Mouse (Mus musculus): ENCODE data around the gene Ttbk2. TPM values are rescaled to one million over a fixed set of nuclear protein-coding genes. Genes with fewer than 3 reads are reported as not detected.

Ttbk2 gene
- total RNA-seq, 1 experiment = 6.0 TPM

DNA sequence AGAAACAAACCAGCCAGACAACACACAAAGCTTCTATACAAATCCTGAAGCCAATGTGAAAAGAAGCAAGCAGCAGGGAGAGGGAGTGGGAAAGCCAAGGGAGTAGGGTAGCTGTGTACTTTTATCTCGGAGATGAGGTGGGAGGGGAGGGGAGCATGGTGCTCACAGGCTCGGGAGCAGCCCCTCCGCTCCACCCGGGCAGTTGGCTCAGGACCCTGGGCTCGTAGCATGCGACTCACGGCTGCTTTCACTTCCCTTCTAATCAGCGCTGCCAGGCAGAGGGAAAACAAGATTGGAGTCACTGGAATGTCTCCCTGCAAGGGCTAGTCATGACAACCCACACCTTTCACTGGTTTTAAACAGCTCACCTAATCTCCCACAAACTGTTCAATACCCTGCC lies 127.9 kb downstream of the Ttbk2 start:
- Histone ChIP-seq H3K4me1 (ENCODE audit: control insufficient read depth in 2 of 2, insufficient read depth in 2 of 2, low read length in 2 of 2, poor library complexity in 1 of 2) (no peaks in the 10 kb centered on the region), H3K27ac (ENCODE audit: insufficient read depth, low read depth, low read length, poor library complexity, severe bottlenecking) (no peak overlapping the region), H3K4me3 (ENCODE audit: insufficient read depth in 1 of 2, low read depth in 1 of 2, low read length in 2 of 2, poor library complexity in 1 of 2, severe bottlenecking in 1 of 2) (no peak overlapping the region), H3K9ac (ENCODE audit: insufficient read depth, low read depth, low read length, poor library complexity, severe bottlenecking) (no peak overlapping the region), H3K36me3 (ENCODE audit: control insufficient read depth, insufficient read depth, low read length, poor library complexity, severe bottlenecking) (peaks cover 52% of the 10 kb centered on the region), H3K9me3 (ENCODE audit: control insufficient read depth, insufficient read depth, low read depth, low read length) (no peaks in the 10 kb centered on the region)
- DNase-seq (ENCODE audit: low read depth, low spot score) = no peak
- in situ Hi-C loops (cut with MboI; ENCODE audit: low sequenced_read_pairs in 2 of 2, unreplicated experiment in 2 of 2) = no loop called here
- TF ChIP-seq ZC3H11A (IDR thresholded peaks at IDR 0.05; ENCODE audit: borderline replicate concordance, low read depth, low read length) (no peak), ZNF384 (IDR thresholded peaks at IDR 0.05; ENCODE audit: low read depth, low read length) (no peak), MAFK (IDR thresholded peaks at IDR 0.05; ENCODE audit: insufficient read depth, low read depth, low read length) (no peak), CHD2 (IDR thresholded peaks at IDR 0.05; ENCODE audit: low read depth, low read length) (no peak), HCFC1 (IDR thresholded peaks at IDR 0.05; ENCODE audit: borderline replicate concordance, insufficient read depth, low read length) (no peak)

DNA sequence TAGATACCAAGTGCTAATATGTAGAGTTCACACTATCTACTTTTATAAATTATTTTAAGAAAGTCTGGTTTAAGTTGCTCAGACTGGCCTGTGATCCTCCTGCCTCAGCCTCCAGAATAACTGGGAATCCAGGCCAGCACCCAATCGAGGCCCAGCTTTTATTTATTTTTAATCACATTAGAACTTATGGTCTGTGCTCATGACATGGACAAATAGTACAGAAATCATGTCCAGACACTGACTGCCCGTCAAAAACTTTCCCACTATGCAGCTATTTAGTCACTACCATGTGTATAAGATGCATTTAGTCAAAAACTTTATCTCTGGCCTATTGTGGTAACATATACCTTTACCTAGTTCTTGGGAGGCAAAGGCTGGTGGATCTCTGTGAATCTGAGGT lies 128.5 kb downstream of the Ttbk2 start:
- Histone ChIP-seq H3K4me1 (ENCODE audit: control insufficient read depth in 2 of 2, insufficient read depth in 2 of 2, low read length in 2 of 2, poor library complexity in 1 of 2) (no peaks in the 10 kb centered on the region), H3K27ac (ENCODE audit: insufficient read depth, low read depth, low read length, poor library complexity, severe bottlenecking) (no peak overlapping the region), H3K36me3 (ENCODE audit: control insufficient read depth, insufficient read depth, low read length, poor library complexity, severe bottlenecking) (peaks cover 52% of the 10 kb centered on the region), H3K9ac (ENCODE audit: insufficient read depth, low read depth, low read length, poor library complexity, severe bottlenecking) (no peak overlapping the region), H3K9me3 (ENCODE audit: control insufficient read depth, insufficient read depth, low read depth, low read length) (no peaks in the 10 kb centered on the region), H3K4me3 (ENCODE audit: insufficient read depth in 1 of 2, low read depth in 1 of 2, low read length in 2 of 2, poor library complexity in 1 of 2, severe bottlenecking in 1 of 2) (no peak overlapping the region)
- DNase-seq (ENCODE audit: low read depth, low spot score) = no peak
- TF ChIP-seq CHD2 (IDR thresholded peaks at IDR 0.05; ENCODE audit: low read depth, low read length) (no peak), MAFK (IDR thresholded peaks at IDR 0.05; ENCODE audit: insufficient read depth, low read depth, low read length) (no peak), HCFC1 (IDR thresholded peaks at IDR 0.05; ENCODE audit: borderline replicate concordance, insufficient read depth, low read length) (no peak), ZC3H11A (IDR thresholded peaks at IDR 0.05; ENCODE audit: borderline replicate concordance, low read depth, low read length) (no peak), ZNF384 (IDR thresholded peaks at IDR 0.05; ENCODE audit: low read depth, low read length) (no peak)
- in situ Hi-C loops (cut with MboI; ENCODE audit: low sequenced_read_pairs in 2 of 2, unreplicated experiment in 2 of 2) = no loop called here

DNA sequence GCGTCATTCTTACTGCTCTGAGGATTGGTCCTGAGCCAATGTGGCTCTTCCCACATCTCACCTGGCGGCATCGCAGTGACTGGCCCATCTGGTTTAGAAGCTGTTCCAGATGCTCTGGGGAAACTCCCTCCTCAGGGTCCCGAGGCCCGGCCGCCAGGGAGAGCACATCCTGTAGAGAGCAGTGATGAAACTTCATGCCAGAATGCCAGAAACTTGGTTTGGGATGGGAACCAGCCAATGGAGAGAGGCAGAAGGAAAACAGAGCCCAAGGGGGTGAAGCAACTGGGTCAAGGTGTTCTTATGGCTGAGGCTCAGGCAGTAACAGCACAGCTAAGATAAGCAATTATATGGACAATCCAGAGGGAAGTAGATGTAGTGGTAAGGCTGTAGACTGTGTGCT lies 129.6 kb downstream of the Ttbk2 start:
- TF ChIP-seq ZC3H11A (IDR thresholded peaks at IDR 0.05; ENCODE audit: borderline replicate concordance, low read depth, low read length) = no peak
- no peak for TF ChIP-seq ZNF384 (IDR thresholded peaks at IDR 0.05; ENCODE audit: low read depth, low read length)
- no peak for TF ChIP-seq MAFK (IDR thresholded peaks at IDR 0.05; ENCODE audit: insufficient read depth, low read depth, low read length)
- TF ChIP-seq HCFC1 (IDR thresholded peaks at IDR 0.05; ENCODE audit: borderline replicate concordance, insufficient read depth, low read length) = no peak
- TF ChIP-seq CHD2 (IDR thresholded peaks at IDR 0.05; ENCODE audit: low read depth, low read length) = no peak
- in situ Hi-C loops (cut with MboI; ENCODE audit: low sequenced_read_pairs in 2 of 2, unreplicated experiment in 2 of 2) = no loop called here
- Histone ChIP-seq H3K9ac (ENCODE audit: insufficient read depth, low read depth, low read length, poor library complexity, severe bottlenecking) (no peak overlapping the region), H3K27ac (ENCODE audit: insufficient read depth, low read depth, low read length, poor library complexity, severe bottlenecking) (no peak overlapping the region), H3K4me1 (ENCODE audit: control insufficient read depth in 2 of 2, insufficient read depth in 2 of 2, low read length in 2 of 2, poor library complexity in 1 of 2) (no peaks in the 10 kb centered on the region), H3K4me3 (ENCODE audit: insufficient read depth in 1 of 2, low read depth in 1 of 2, low read length in 2 of 2, poor library complexity in 1 of 2, severe bottlenecking in 1 of 2) (no peak overlapping the region), H3K9me3 (ENCODE audit: control insufficient read depth, insufficient read depth, low read depth, low read length) (no peaks in the 10 kb centered on the region), H3K36me3 (ENCODE audit: control insufficient read depth, insufficient read depth, low read length, poor library complexity, severe bottlenecking) (peaks cover 49% of the 10 kb centered on the region)
- no peak for DNase-seq (ENCODE audit: low read depth, low spot score)

- H3K36me3 ChIP-seq (ENCODE audit: control insufficient read depth, insufficient read depth, low read length, poor library complexity, severe bottlenecking) = peaks cover 40% of the 10 kb centered on the region
- no peak for DNase-seq (ENCODE audit: low read depth, low spot score)
- no peaks in the 10 kb centered on the region for H3K4me1 ChIP-seq (ENCODE audit: control insufficient read depth in 2 of 2, insufficient read depth in 2 of 2, low read length in 2 of 2, poor library complexity in 1 of 2)
- H3K27ac ChIP-seq (ENCODE audit: insufficient read depth, low read depth, low read length, poor library complexity, severe bottlenecking) = no peak overlapping the region
- no peak overlapping the region for H3K4me3 ChIP-seq (ENCODE audit: insufficient read depth in 1 of 2, low read depth in 1 of 2, low read length in 2 of 2, poor library complexity in 1 of 2, severe bottlenecking in 1 of 2)
- no peak overlapping the region for H3K9ac ChIP-seq (ENCODE audit: insufficient read depth, low read depth, low read length, poor library complexity, severe bottlenecking)
- TF ChIP-seq CHD2 (IDR thresholded peaks at IDR 0.05; ENCODE audit: low read depth, low read length) (no peak), MAFK (IDR thresholded peaks at IDR 0.05; ENCODE audit: insufficient read depth, low read depth, low read length) (no peak), ZC3H11A (IDR thresholded peaks at IDR 0.05; ENCODE audit: borderline replicate concordance, low read depth, low read length) (no peak), HCFC1 (IDR thresholded peaks at IDR 0.05; ENCODE audit: borderline replicate concordance, insufficient read depth, low read length) (no peak), ZNF384 (IDR thresholded peaks at IDR 0.05; ENCODE audit: low read depth, low read length) (no peak)
- no peaks in the 10 kb centered on the region for H3K9me3 ChIP-seq (ENCODE audit: control insufficient read depth, insufficient read depth, low read depth, low read length)
- in situ Hi-C loops (cut with MboI; ENCODE audit: low sequenced_read_pairs in 2 of 2, unreplicated experiment in 2 of 2) = no loop called here
Observed at GRCm38 (mm10) chr2:120718496-120718895, 131.9 kb downstream of the Ttbk2 start.

GRCm38 (mm10) chr2:120713441-120713840 lies 137.0 kb downstream of the Ttbk2 start:
- H3K4me1 ChIP-seq (ENCODE audit: control insufficient read depth in 2 of 2, insufficient read depth in 2 of 2, low read length in 2 of 2, poor library complexity in 1 of 2) = no peaks in the 10 kb centered on the region
- in situ Hi-C loops (cut with MboI; ENCODE audit: low sequenced_read_pairs in 2 of 2, unreplicated experiment in 2 of 2) = no loop called here
- no peak overlapping the region for H3K27ac ChIP-seq (ENCODE audit: insufficient read depth, low read depth, low read length, poor library complexity, severe bottlenecking)
- H3K9ac ChIP-seq (ENCODE audit: insufficient read depth, low read depth, low read length, poor library complexity, severe bottlenecking) = no peak overlapping the region
- H3K4me3 ChIP-seq (ENCODE audit: insufficient read depth in 1 of 2, low read depth in 1 of 2, low read length in 2 of 2, poor library complexity in 1 of 2, severe bottlenecking in 1 of 2) = no peak overlapping the region
- no peak for TF ChIP-seq HCFC1 (IDR thresholded peaks at IDR 0.05; ENCODE audit: borderline replicate concordance, insufficient read depth, low read length)
- TF ChIP-seq CHD2 (IDR thresholded peaks at IDR 0.05; ENCODE audit: low read depth, low read length) = no peak
- TF ChIP-seq MAFK (IDR thresholded peaks at IDR 0.05; ENCODE audit: insufficient read depth, low read depth, low read length) = no peak
- no peak for TF ChIP-seq ZC3H11A (IDR thresholded peaks at IDR 0.05; ENCODE audit: borderline replicate concordance, low read depth, low read length)
- TF ChIP-seq ZNF384 (IDR thresholded peaks at IDR 0.05; ENCODE audit: low read depth, low read length) = no peak
- peaks cover 13% of the 10 kb centered on the region for H3K36me3 ChIP-seq (ENCODE audit: control insufficient read depth, insufficient read depth, low read length, poor library complexity, severe bottlenecking)
- no peak for DNase-seq (ENCODE audit: low read depth, low spot score)
- no peaks in the 10 kb centered on the region for H3K9me3 ChIP-seq (ENCODE audit: control insufficient read depth, insufficient read depth, low read depth, low read length)

Measured in ES-E14 (cell line).